Mouse (Mus musculus) liver, embryonic 13.5 days (tissue): ENCODE measurements around the gene Spred3. TPM values are rescaled to one million over a fixed set of nuclear protein-coding genes. Genes with fewer than 3 reads are reported as not detected.

Experiments
- ATAC-seq: fragments of 200-750 bp; cut with Nextera tagmentation; 2 replicates; pipeline ENCODE4 v1.8.0; 2017; ENCODE audit warnings: low read depth, mild to moderate bottlenecking, moderate number of reproducible peaks, moderate library complexity
- DNase-seq: peaks from one replicate; pipeline ENCODE4 v3.0.0; 2022
- H3K27ac ChIP-seq: fragments of 300-500 bp; sonication (generic); 2 replicates; pipeline ENCODE4 v1.5.1; 2015; ENCODE audit warnings: moderate library complexity, mild to moderate bottlenecking, inconsistent platforms
- H3K27me3 ChIP-seq: fragments of 300-500 bp; sonication (generic); 2 replicates; pipeline ENCODE4 v1.6.1; 2015; ENCODE audit warnings: mild to moderate bottlenecking, inconsistent platforms
- H3K36me3 ChIP-seq: fragments of 300-500 bp; sonication (generic); 2 replicates; pipeline ENCODE4 v1.6.1; 2015; ENCODE audit warnings: mild to moderate bottlenecking, inconsistent platforms
- H3K4me1 ChIP-seq: fragments of 300-500 bp; sonication (generic); replicated peaks from 2 replicates; pipeline ENCODE4 v1.6.1; 2015; ENCODE audit warnings: inconsistent platforms
- H3K4me2 ChIP-seq: fragments of 300-500 bp; sonication (generic); 2 replicates; pipeline ENCODE4 v1.6.1; 2015; ENCODE audit warnings: inconsistent platforms, mild to moderate bottlenecking, moderate library complexity
- H3K4me3 ChIP-seq: fragments of 300-500 bp; sonication (generic); replicated peaks from 2 replicates; pipeline ENCODE4 v1.5.1; 2015; ENCODE audit warnings: mild to moderate bottlenecking, inconsistent platforms
- H3K9ac ChIP-seq: fragments of 300-500 bp; sonication (generic); 2 replicates; pipeline ENCODE4 v1.6.1; 2015; ENCODE audit warnings: mild to moderate bottlenecking, inconsistent platforms
- H3K9me3 ChIP-seq: fragments of 300-500 bp; sonication (generic); replicated peaks from 2 replicates; pipeline ENCODE4 v1.6.1; 2016; ENCODE audit warnings: inconsistent platforms
- WGBS: fragments of 180-500 bp; shearing (Covaris S2); methylation state at CpG from one replicate; pipeline ENCODE4 v1.1.7; 2015; ENCODE audit not compliant: insufficient replicate concordance; 5-methylcytosine and 5-hydroxymethylcytosine counted together
- polyA plus RNA-seq: library from polyadenylated mRNA; unstranded; fragments of >200 nt; fragmentation: Nextera tagmentation; extraction: Ambion mirVana; gene quantifications from 2 replicates; pipeline ENCODE4 v1.2.1, GENCODE M21; 2015

The Spred3 gene
- polyA plus RNA-seq, 1 experiment from 2014 or later: 0.23 TPM

- peaks cover 73% of the 10 kb centered on the region for H3K27me3 ChIP-seq
- peak overlapping the region; percentile 74 for H3K4me2 ChIP-seq
- ATAC-seq: no peak
- peaks cover 38% of the 10 kb centered on the region for H3K4me1 ChIP-seq
- DNase-seq: no peak
- no peak overlapping the region for H3K27ac ChIP-seq
- 10% methylated on average over 10 of the region's 10 CpGs for WGBS
- 0 out of 2 replicates have a peak overlapping the region, but pooled peaks have one; percentile 56 for H3K4me3 ChIP-seq
- H3K36me3 ChIP-seq: peaks cover 6% of the 10 kb centered on the region
- no peaks in the 10 kb centered on the region for H3K9me3 ChIP-seq
- H3K9ac ChIP-seq: no peak overlapping the region
Observed at GRCm38 (mm10) chr7:29168121-29168695, 2.0 kb downstream of the Spred3 start.

GRCm38 (mm10) chr7:29167656-29168055 is 2.6 kb downstream of the Spred3 start:
- no peak for DNase-seq
- H3K9ac ChIP-seq: no peak overlapping the region
- H3K4me3 ChIP-seq: no peak overlapping the region
- H3K9me3 ChIP-seq: no peaks in the 10 kb centered on the region
- no peak overlapping the region for H3K4me2 ChIP-seq
- H3K27me3 ChIP-seq: peaks cover 67% of the 10 kb centered on the region
- H3K36me3 ChIP-seq: peaks cover 2% of the 10 kb centered on the region; the same call in 1 of the 2 replicates
- H3K27ac ChIP-seq: no peak overlapping the region
- ATAC-seq: no peak
- H3K4me1 ChIP-seq: peaks cover 43% of the 10 kb centered on the region
- WGBS: 38% methylated on average over 19 of the region's 19 CpGs

GRCm38 (mm10) chr7:29162750-29163525 is 7.3 kb downstream of the Spred3 start:
- DNase-seq: peak; percentile 48
- ATAC-seq: peak; percentile 67
- H3K4me1 ChIP-seq: peaks cover 10% of the 10 kb centered on the region
- no peak overlapping the region for H3K4me3 ChIP-seq
- no peaks in the 10 kb centered on the region for H3K9me3 ChIP-seq
- no peaks in the 10 kb centered on the region for H3K36me3 ChIP-seq
- 11% methylated on average over 9 of the region's 9 CpGs for WGBS
- H3K27ac ChIP-seq: no peak overlapping the region
- no peak overlapping the region for H3K9ac ChIP-seq
- peaks cover 46% of the 10 kb centered on the region for H3K27me3 ChIP-seq
- peak overlapping the region; percentile 13; the same call in 1 of the 2 replicates for H3K4me2 ChIP-seq

- DNase-seq (no peak), ATAC-seq (no peak)
- 56% methylated on average over 5 of the region's 5 CpGs for WGBS
- 0 out of 2 replicates have a peak overlapping the region, but pooled peaks have one; percentile 13 for H3K4me2 ChIP-seq
- H3K4me3 ChIP-seq: no peak overlapping the region
- H3K9me3 ChIP-seq: no peaks in the 10 kb centered on the region
- H3K9ac ChIP-seq: no peak overlapping the region
- no peaks in the 10 kb centered on the region for H3K36me3 ChIP-seq
- no peak overlapping the region for H3K27ac ChIP-seq
- H3K4me1 ChIP-seq: peaks cover 10% of the 10 kb centered on the region
- peaks cover 45% of the 10 kb centered on the region for H3K27me3 ChIP-seq
Observed at GRCm38 (mm10) chr7:29162294-29162693, 7.9 kb downstream of the Spred3 start.

- H3K9me3 ChIP-seq: 0 out of 2 replicates have a peak, but pooled peaks cover 4% of the 10 kb centered on the region
- WGBS: 11% methylated on average over 5 of the region's 5 CpGs
- H3K4me1 ChIP-seq: peaks cover 29% of the 10 kb centered on the region
- peaks cover 32% of the 10 kb centered on the region for H3K27me3 ChIP-seq
- DNase-seq (no peak), ATAC-seq (no peak)
- no peak overlapping the region for H3K4me2 ChIP-seq
- H3K36me3 ChIP-seq: peaks cover 9% of the 10 kb centered on the region
- no peak overlapping the region for H3K27ac ChIP-seq
- H3K4me3 ChIP-seq: no peak overlapping the region
- H3K9ac ChIP-seq: no peak overlapping the region
Observed at GRCm38 (mm10) chr7:29158264-29158663, 11.9 kb downstream of the Spred3 start.

- Histone ChIP-seq H3K4me2 (peak within 1 kb of the TSS; percentile 100), H3K9me3 (0 out of 2 replicates have a peak, but pooled peaks cover 4% of the 10 kb centered on the region), H3K4me3 (peak within 1 kb of the TSS; percentile 85), H3K27me3 (peaks cover 32% of the 10 kb centered on the region), H3K27ac (peak within 1 kb of the TSS; percentile 77), H3K4me1 (peaks cover 20% of the 10 kb centered on the region), H3K36me3 (peaks cover 9% of the 10 kb centered on the region), H3K9ac (peak within 1 kb of the TSS; percentile 84)
- ATAC-seq: peak; percentile 75
- peak; percentile 71 for DNase-seq
- WGBS: 2% methylated on average over 65 of the region's 68 CpGs
Observed at GRCm38 (mm10) chr7:29155838-29156782, 14.1 kb downstream of the Spred3 start, which contains the start of gene Fam98c. Gene Fam98c (minus strand): TSS chr7:29156234.

GRCm38 (mm10) chr7:29155196-29155837 is 14.9 kb downstream of the Spred3 start:
- Histone ChIP-seq H3K27ac (peak overlapping the region; percentile 77), H3K4me1 (peaks cover 20% of the 10 kb centered on the region), H3K27me3 (peaks cover 29% of the 10 kb centered on the region), H3K4me3 (peak overlapping the region; percentile 85), H3K9ac (peak overlapping the region; percentile 84), H3K4me2 (peak overlapping the region; percentile 100), H3K36me3 (peaks cover 9% of the 10 kb centered on the region), H3K9me3 (0 out of 2 replicates have a peak, but pooled peaks cover 4% of the 10 kb centered on the region)
- ATAC-seq: peak; percentile 87
- peak; percentile 82 for DNase-seq
- WGBS: 8% methylated on average over 35 of the region's 37 CpGs

- Histone ChIP-seq H3K4me3 (no peak overlapping the region), H3K9me3 (0 out of 2 replicates have a peak, but pooled peaks cover 4% of the 10 kb centered on the region), H3K4me2 (no peak overlapping the region), H3K27ac (no peak overlapping the region), H3K9ac (no peak overlapping the region), H3K4me1 (peaks cover 20% of the 10 kb centered on the region), H3K27me3 (peaks cover 22% of the 10 kb centered on the region), H3K36me3 (peaks cover 9% of the 10 kb centered on the region)
- DNase-seq (no peak), ATAC-seq (no peak)
- WGBS: 87% methylated on average over 14 of the region's 14 CpGs
Observed at GRCm38 (mm10) chr7:29154018-29154720, 16.0 kb downstream of the Spred3 start.

GRCm38 (mm10) chr7:29151486-29151885 is 18.7 kb downstream of the Spred3 start:
- DNase-seq: no peak
- Histone ChIP-seq H3K36me3 (peaks cover 9% of the 10 kb centered on the region), H3K4me3 (no peak overlapping the region), H3K9me3 (0 out of 2 replicates have a peak, but pooled peaks cover 4% of the 10 kb centered on the region), H3K9ac (no peak overlapping the region), H3K27me3 (0 out of 2 replicates have a peak, but pooled peaks cover 4% of the 10 kb centered on the region), H3K4me1 (peaks cover 17% of the 10 kb centered on the region), H3K4me2 (no peak overlapping the region), H3K27ac (no peak overlapping the region)
- no peak for ATAC-seq
- 57% methylated on average over 10 of the region's 10 CpGs for WGBS

- DNase-seq: no peak
- H3K27ac ChIP-seq: no peak overlapping the region
- no peak for ATAC-seq
Observed at GRCm38 (mm10) chr7:29148771-29149170, 21.4 kb downstream of the Spred3 start.

More at GRCm38 (mm10) chr7:29148771-29149170, 21.4 kb downstream of the Spred3 start:
- H3K9ac ChIP-seq: no peak overlapping the region
- 0 out of 2 replicates have a peak, but pooled peaks cover 4% of the 10 kb centered on the region for H3K27me3 ChIP-seq
- H3K4me1 ChIP-seq: 0 out of 2 replicates have a peak, but pooled peaks cover 4% of the 10 kb centered on the region
- no peaks in the 10 kb centered on the region for H3K9me3 ChIP-seq
- WGBS: 71% methylated on average over 15 of the region's 15 CpGs
- H3K36me3 ChIP-seq: peaks cover under 1% of the 10 kb centered on the region; the same call in 1 of the 2 replicates
- no peak overlapping the region for H3K4me3 ChIP-seq
- no peak overlapping the region for H3K4me2 ChIP-seq
